In genomic region chr13:72920368-72920767, GRCm38 (mm10) we compare ENCODE assay signal across 20 mouse cellular contexts.
DNase-seq lines count a peak whose midpoint lies in the region; ATAC-seq and TF ChIP-seq lines count a peak whose summit lies in the region.
"Had no signal": no experiment of that assay in that cellular context is flagged by ENCODE, and none has a peak within 500 bp of the region (broad histone marks: within the 10 kb centered on the region; RNA-seq: fewer than 3 reads in every experiment).

No protein-coding gene starts in this region.

- no peak overlapping the region for H3K4me3 ChIP-seq in heart, embryonic 10.5 days
- no peak overlapping the region for H3K4me3 ChIP-seq in midbrain, embryonic 16.5 days (ENCODE audit: low read depth, low read length)
- H3K4me3 ChIP-seq in midbrain, embryonic 15.5 days, result no peak overlapping the region
- H3K4me3 ChIP-seq: forebrain, embryonic 13.5 days; forebrain, embryonic 15.5 days had no signal

- H3K4me2 ChIP-seq in midbrain, embryonic 16.5 days (ENCODE audit: low read length), result no peak overlapping the region
- no peak overlapping the region for H3K4me2 ChIP-seq in midbrain, embryonic 15.5 days
- H3K4me2 ChIP-seq: forebrain, embryonic 13.5 days; forebrain, embryonic 15.5 days had no signal

- no peaks in the 10 kb centered on the region for H3K9me3 ChIP-seq in heart, embryonic 10.5 days
- no peaks in the 10 kb centered on the region for H3K9me3 ChIP-seq in midbrain, embryonic 16.5 days (replicated peaks; ENCODE audit: control insufficient read depth, low read length, poor library complexity, severe bottlenecking)
- H3K9me3 ChIP-seq in midbrain, embryonic 15.5 days, result no peaks in the 10 kb centered on the region
- H3K9me3 ChIP-seq: forebrain, embryonic 13.5 days; forebrain, embryonic 15.5 days had no signal

- no peaks in the 10 kb centered on the region for H3K27me3 ChIP-seq in heart, embryonic 10.5 days (ENCODE audit: insufficient read depth, poor library complexity, severe bottlenecking)
- H3K27me3 ChIP-seq in midbrain, embryonic 16.5 days (ENCODE audit: control insufficient read depth, insufficient read depth, low read depth, low read length), result no peaks in the 10 kb centered on the region
- H3K27me3 ChIP-seq in midbrain, embryonic 15.5 days (replicated peaks), result no peaks in the 10 kb centered on the region
- H3K27me3 ChIP-seq: forebrain, embryonic 13.5 days; forebrain, embryonic 15.5 days had no signal

- no peak overlapping the region for H3K27ac ChIP-seq in heart, embryonic 10.5 days
- no peak overlapping the region for H3K27ac ChIP-seq in midbrain, embryonic 16.5 days (ENCODE audit: low read length)
- H3K27ac ChIP-seq in midbrain, embryonic 15.5 days, result no peak overlapping the region
- H3K27ac ChIP-seq: forebrain, embryonic 13.5 days; forebrain, embryonic 15.5 days had no signal

- no peaks in the 10 kb centered on the region for H3K4me1 ChIP-seq in heart, embryonic 10.5 days
- no peaks in the 10 kb centered on the region for H3K4me1 ChIP-seq in midbrain, embryonic 16.5 days (ENCODE audit: control insufficient read depth, insufficient read depth, low read length)
- H3K4me1 ChIP-seq in midbrain, embryonic 15.5 days, result no peaks in the 10 kb centered on the region
- H3K4me1 ChIP-seq: forebrain, embryonic 15.5 days had no signal

- 15% methylated on average over 1 of the region's 1 CpGs for WGBS in heart, embryonic 10.5 days
- 33% methylated on average over 1 of the region's 1 CpGs for WGBS in midbrain, embryonic 16.5 days
- whole genome bisulfite sequencing in midbrain, embryonic 15.5 days, result 46% methylated on average over 1 of the region's 1 CpGs

- DNase-seq in heart, embryonic 10.5 days (ENCODE audit: low spot score), result peak; percentile 41
- DNase-seq in heart, adult 8-10 months (ENCODE audit: low spot score), result no peak
- peak; percentile 14 for DNase-seq in brain, adult 2 months (ENCODE audit: low read depth, low spot score)
- DNase-seq in brain, embryonic 14.5 days (ENCODE audit: low read depth), result peak; percentile 20
- no peak for DNase-seq in layer of hippocampus, postnatal 36 days
- no peak for DNase-seq in cerebellum, adult 9-11 months
- DNase-seq: adrenal gland, adult 8-10 months; adrenal gland, postnatal 14 days; adrenal gland, postnatal 36 days; cerebellum, adult 11-12 months; cerebellum, adult 2 months; cerebellum, adult 9-10 months; cerebellum, postnatal 14 days; cerebellum, postnatal 36 days; embryo, embryonic 11 days; forebrain, postnatal 0 days had no signal

- H3K9ac ChIP-seq in midbrain, embryonic 16.5 days (ENCODE audit: low read depth, low read length), result no peak overlapping the region
- H3K9ac ChIP-seq in midbrain, embryonic 15.5 days, result no peak overlapping the region
- H3K9ac ChIP-seq: forebrain, embryonic 13.5 days; forebrain, embryonic 15.5 days; forebrain, postnatal 0 days had no signal

- no peaks in the 10 kb centered on the region for H3K36me3 ChIP-seq in heart, embryonic 10.5 days
- H3K36me3 ChIP-seq in midbrain, embryonic 16.5 days (ENCODE audit: control insufficient read depth, insufficient read depth, low read length), result no peaks in the 10 kb centered on the region
- H3K36me3 ChIP-seq in midbrain, embryonic 15.5 days (replicated peaks), result no peaks in the 10 kb centered on the region
- H3K36me3 ChIP-seq: forebrain, embryonic 15.5 days had no signal

- TF ChIP-seq CTCF in brain, embryonic 14.5 days (IDR thresholded peaks at IDR 0.05; ENCODE audit: borderline replicate concordance, extremely low read depth, insufficient read depth, insufficient read length), result no peak

- TF ChIP-seq POLR2A in brain, embryonic 14.5 days (IDR thresholded peaks at IDR 0.05; ENCODE audit: borderline replicate concordance, extremely low read depth, insufficient read depth, insufficient read length, poor library complexity, severe bottlenecking), result no peak

- peak; percentile 62; the same call in 1 of the 2 replicates for ATAC-seq in midbrain, embryonic 16.5 days
- ATAC-seq in midbrain, embryonic 15.5 days (replicated peaks), result no peak
- ATAC-seq: forebrain, embryonic 13.5 days; forebrain, embryonic 15.5 days; forebrain, postnatal 0 days had no signal

Comparison
In these comparisons a context has a peak if more than half of its experiments do, and no peak if none do; other contexts are left out.
1. DNase-seq: peak in heart, embryonic 10.5 days (single experiment), brain, adult 2 months (single experiment) and brain, embryonic 14.5 days (single experiment); none in heart, adult 8-10 months (single experiment), layer of hippocampus, postnatal 36 days (0 of 2) and cerebellum, adult 9-11 months (single experiment).